Mouse (Mus musculus) liver, postnatal 0 days (tissue): Measurements from ENCODE around the gene Chdh.

ENCODE experiments used
- CTCF ChIP-seq: sonication (generic); IDR thresholded peaks from 2 replicates; pipeline ENCODE4 v1.5.1; 2016; ENCODE audit warnings: antibody characterized with exemption, low read depth
- EP300 ChIP-seq: IDR thresholded peaks from 2 replicates; pipeline ENCODE4 v1.6.1; 2016; ENCODE audit warnings: antibody characterized with exemption, low read depth, mild to moderate bottlenecking

- TF ChIP-seq CTCF = no peak
- TF ChIP-seq EP300 = no peak
Measured at GRCm38 (mm10) chr14:30050280-30050679, 41.5 kb downstream of the Chdh start.
